Mouse (Mus musculus) liver, embryonic 11.5 days (tissue): ENCODE data around the gene Tox4. TPM values are rescaled to one million over a fixed set of nuclear protein-coding genes. Genes with fewer than 3 reads are reported as not detected.
A peak's percentile ranks its signal among the peaks of the same experiment; 100 is the strongest.

Source experiments
- ATAC-seq: fragments of 200-750 bp; cut with Nextera tagmentation; replicated peaks from 2 replicates; pipeline ENCODE4 v1.8.0; 2017; ENCODE audit warnings: moderate number of reproducible peaks, mild to moderate bottlenecking, moderate TSS enrichment, moderate library complexity; ENCODE audit not compliant: low FRiP score
- DNase-seq: peaks from one replicate; pipeline ENCODE4 v3.0.0-alpha.2; 2017; ENCODE audit warnings: low spot score
- H3K27ac ChIP-seq: fragments of 300-500 bp; sonication (generic); 2 replicates; pipeline ENCODE4 v1.5.1; 2014; ENCODE audit warnings: mild to moderate bottlenecking, low read depth, low read length, control low read depth
- H3K27me3 ChIP-seq: fragments of 300-500 bp; sonication (generic); replicated peaks from 2 replicates; pipeline ENCODE4 v1.6.1; 2014; ENCODE audit warnings: low read length, mixed read lengths; ENCODE audit not compliant: control insufficient read depth, insufficient read depth
- H3K36me3 ChIP-seq: fragments of 300-500 bp; sonication (generic); 2 replicates; pipeline ENCODE4 v1.6.1; 2014; ENCODE audit warnings: mild to moderate bottlenecking, low read length, moderate library complexity, mixed read lengths; ENCODE audit not compliant: control insufficient read depth, insufficient read depth
- H3K4me1 ChIP-seq: fragments of 300-500 bp; sonication (generic); replicated peaks from 2 replicates; pipeline ENCODE4 v1.6.1; 2014; ENCODE audit warnings: low read length, mixed read lengths; ENCODE audit not compliant: control insufficient read depth, insufficient read depth
- H3K4me2 ChIP-seq: fragments of 300-500 bp; sonication (generic); 2 replicates; pipeline ENCODE4 v1.6.1; 2014; ENCODE audit warnings: mild to moderate bottlenecking, control low read depth, moderate library complexity
- H3K4me3 ChIP-seq: fragments of 300-500 bp; sonication (generic); 2 replicates; pipeline ENCODE4 v1.5.1; 2014; ENCODE audit warnings: low read depth, low read length, control low read depth
- H3K9ac ChIP-seq: fragments of 300-500 bp; sonication (generic); 2 replicates; pipeline ENCODE4 v1.6.1; 2014; ENCODE audit warnings: low read depth, low read length, control low read depth
- H3K9me3 ChIP-seq: fragments of 300-500 bp; sonication (generic); 2 replicates; pipeline ENCODE4 v1.6.1; 2016; ENCODE audit warnings: low read length, inconsistent platforms, mixed read lengths; ENCODE audit not compliant: control insufficient read depth
- WGBS: fragments of 180-500 bp; shearing (Covaris S2); extraction: QIAGEN DNeasy Blood & Tissue Kit; methylation state at CpG from one replicate; pipeline ENCODE4 v1.1.7; 2014; 5-methylcytosine and 5-hydroxymethylcytosine counted together
- polyA plus RNA-seq: library from polyadenylated mRNA; unstranded; fragments of >200 nt; fragmentation: Nextera tagmentation; extraction: Ambion mirVana; gene quantifications from 2 replicates; pipeline ENCODE4 v1.2.1, GENCODE M21; 2014

Gene Tox4
- polyA plus RNA-seq, 1 experiment from 2014 or later: 35.7 TPM

DNA sequence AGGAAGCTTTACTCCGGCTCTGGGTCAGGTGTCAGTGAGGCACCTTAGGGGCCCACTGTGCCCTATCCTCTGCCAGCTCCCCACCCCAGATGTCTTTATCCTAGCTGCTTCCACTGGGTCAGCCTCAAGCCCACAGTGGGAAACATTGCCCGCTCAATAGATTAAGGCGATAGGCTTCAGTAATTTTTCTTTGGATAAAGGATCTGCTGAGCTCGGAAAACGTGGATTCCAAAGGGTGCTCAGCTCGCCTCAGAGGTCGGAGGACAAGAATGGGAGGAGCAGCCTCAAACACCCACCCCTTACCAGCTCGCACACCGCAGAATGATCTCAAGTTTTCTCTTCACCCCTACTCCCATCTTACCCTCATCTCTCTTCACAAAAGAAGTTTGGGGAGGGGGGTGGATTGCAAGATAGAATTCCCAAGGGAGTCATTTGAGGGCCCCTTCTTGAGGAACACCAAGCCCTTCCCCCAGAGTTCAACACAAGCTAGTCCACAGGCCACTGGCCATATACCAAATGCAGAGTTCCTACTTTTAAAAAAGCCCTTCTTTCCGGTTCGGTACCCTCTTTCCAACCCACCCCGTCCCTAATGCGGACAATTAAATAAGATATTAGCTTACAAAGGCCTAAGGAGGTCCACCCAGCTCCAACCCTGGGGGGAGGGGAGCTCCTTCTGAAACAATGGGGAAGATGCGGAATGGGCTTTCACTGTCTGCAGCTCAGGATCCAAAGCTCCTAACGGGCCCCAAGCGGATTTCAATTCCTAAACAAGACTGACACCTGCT lies 37.7 kb downstream of the Tox4 start:
- H3K9ac ChIP-seq: peak overlapping the region; percentile 73; the same call in 1 of the 2 replicates
- 11% methylated on average over 16 of the region's 16 CpGs for WGBS

DNA sequence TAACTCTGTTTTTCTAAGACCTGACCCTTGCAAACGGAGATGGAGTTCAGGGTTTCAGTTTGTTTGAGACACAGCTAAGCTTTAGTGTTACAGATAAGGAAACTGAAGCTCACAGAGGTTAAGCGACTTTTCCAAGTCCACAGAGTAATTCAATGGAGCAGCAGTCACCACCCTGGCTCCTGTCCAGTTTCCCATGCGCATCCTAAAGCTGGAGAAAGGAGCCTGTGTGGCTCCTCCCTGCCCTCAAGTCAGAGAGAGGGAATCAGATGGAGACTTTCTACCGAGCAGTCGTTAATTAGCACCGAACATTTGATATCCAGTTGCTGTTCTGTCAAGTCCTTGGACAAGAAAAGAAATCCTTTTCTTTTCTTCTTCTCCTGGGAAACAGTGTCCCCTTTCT lies 40.4 kb downstream of the Tox4 start:
- no peak overlapping the region for H3K4me2 ChIP-seq
- no peaks in the 10 kb centered on the region for H3K36me3 ChIP-seq
- DNase-seq (no peak), ATAC-seq (no peak)
- no peak overlapping the region for H3K27ac ChIP-seq
- peaks cover 10% of the 10 kb centered on the region for H3K4me1 ChIP-seq
- H3K9ac ChIP-seq: no peak overlapping the region
- H3K9me3 ChIP-seq: no peaks in the 10 kb centered on the region
- WGBS: 65% methylated on average over 6 of the region's 6 CpGs
- H3K4me3 ChIP-seq: no peak overlapping the region
- peaks cover 18% of the 10 kb centered on the region for H3K27me3 ChIP-seq

More for the DNA sequence above, 37.7 kb downstream of the Tox4 start:
- Histone ChIP-seq H3K9me3 (0 out of 2 replicates have a peak, but pooled peaks cover 2% of the 10 kb centered on the region), H3K4me1 (peaks cover 10% of the 10 kb centered on the region), H3K27me3 (peaks cover 30% of the 10 kb centered on the region), H3K4me2 (peak overlapping the region; percentile 90), H3K36me3 (peaks cover 19% of the 10 kb centered on the region), H3K4me3 (peak overlapping the region; percentile 72), H3K27ac (0 out of 2 replicates have a peak overlapping the region, but pooled peaks have one; percentile 65)
- peak; percentile 46 for ATAC-seq
- DNase-seq: no peak

DNA sequence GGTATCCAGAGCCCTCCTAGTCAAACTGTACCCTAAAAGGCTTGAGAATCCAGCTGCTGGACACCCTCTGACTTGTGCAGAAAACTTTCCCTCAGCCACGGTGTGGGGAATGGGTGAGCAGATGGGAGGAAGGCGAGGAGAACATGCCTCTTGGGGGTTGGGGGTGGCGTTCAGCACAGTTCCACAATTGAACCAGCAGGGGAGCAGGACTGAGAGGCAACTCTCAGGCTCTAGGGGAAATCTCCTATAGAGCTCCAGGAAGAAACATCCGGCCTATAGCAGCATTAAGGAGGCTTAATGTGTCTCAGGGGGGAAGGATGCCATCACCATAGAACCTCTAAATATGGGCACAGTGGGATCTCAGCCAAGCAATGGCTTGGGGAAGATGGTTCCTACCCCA lies 46.9 kb downstream of the Tox4 start:
- ATAC-seq (no peak), DNase-seq (no peak)
- H3K4me3 ChIP-seq: no peak overlapping the region
- no peaks in the 10 kb centered on the region for H3K36me3 ChIP-seq
- 17% methylated on average over 4 of the region's 4 CpGs for WGBS
- peaks cover 48% of the 10 kb centered on the region for H3K27me3 ChIP-seq
- H3K9me3 ChIP-seq: no peaks in the 10 kb centered on the region
- no peak overlapping the region for H3K27ac ChIP-seq
- H3K4me1 ChIP-seq: no peaks in the 10 kb centered on the region
- no peak overlapping the region for H3K4me2 ChIP-seq
- H3K9ac ChIP-seq: no peak overlapping the region

DNA sequence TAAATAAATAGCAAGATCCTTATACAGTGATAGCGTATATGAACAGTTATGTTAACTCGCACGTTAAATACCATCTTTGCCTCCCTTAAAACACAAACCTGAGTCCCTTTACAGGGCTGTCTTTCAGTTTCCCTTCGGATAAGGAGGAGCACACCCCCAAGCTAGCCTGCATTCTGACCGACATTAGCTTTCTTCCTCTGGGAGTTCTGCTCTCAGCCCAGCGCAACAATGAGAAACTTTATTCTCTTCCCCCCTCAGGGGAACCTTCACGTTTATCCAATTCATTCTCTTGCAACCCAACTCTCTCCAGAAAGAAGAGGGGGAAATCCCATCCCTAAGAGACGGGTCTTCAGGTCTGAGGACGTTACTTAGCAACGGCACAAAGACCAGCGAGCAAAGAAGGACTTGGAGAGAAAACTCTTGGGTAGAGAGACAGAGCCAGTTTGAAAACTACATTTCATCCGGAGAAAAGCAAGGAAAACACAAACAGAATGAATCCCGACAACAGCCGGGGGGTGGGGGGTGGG lies 48.5 kb downstream of the Tox4 start:
- no peaks in the 10 kb centered on the region for H3K36me3 ChIP-seq
- no peak overlapping the region for H3K9ac ChIP-seq
- peak overlapping the region; percentile 35 for H3K4me3 ChIP-seq
- ATAC-seq (no peak), DNase-seq (no peak)
- H3K4me1 ChIP-seq: no peaks in the 10 kb centered on the region
- no peak overlapping the region for H3K27ac ChIP-seq
- H3K4me2 ChIP-seq: peak overlapping the region; percentile 60
- 10% methylated on average over 14 of the region's 14 CpGs for WGBS
- H3K27me3 ChIP-seq: peaks cover 55% of the 10 kb centered on the region
- H3K9me3 ChIP-seq: no peaks in the 10 kb centered on the region

DNA sequence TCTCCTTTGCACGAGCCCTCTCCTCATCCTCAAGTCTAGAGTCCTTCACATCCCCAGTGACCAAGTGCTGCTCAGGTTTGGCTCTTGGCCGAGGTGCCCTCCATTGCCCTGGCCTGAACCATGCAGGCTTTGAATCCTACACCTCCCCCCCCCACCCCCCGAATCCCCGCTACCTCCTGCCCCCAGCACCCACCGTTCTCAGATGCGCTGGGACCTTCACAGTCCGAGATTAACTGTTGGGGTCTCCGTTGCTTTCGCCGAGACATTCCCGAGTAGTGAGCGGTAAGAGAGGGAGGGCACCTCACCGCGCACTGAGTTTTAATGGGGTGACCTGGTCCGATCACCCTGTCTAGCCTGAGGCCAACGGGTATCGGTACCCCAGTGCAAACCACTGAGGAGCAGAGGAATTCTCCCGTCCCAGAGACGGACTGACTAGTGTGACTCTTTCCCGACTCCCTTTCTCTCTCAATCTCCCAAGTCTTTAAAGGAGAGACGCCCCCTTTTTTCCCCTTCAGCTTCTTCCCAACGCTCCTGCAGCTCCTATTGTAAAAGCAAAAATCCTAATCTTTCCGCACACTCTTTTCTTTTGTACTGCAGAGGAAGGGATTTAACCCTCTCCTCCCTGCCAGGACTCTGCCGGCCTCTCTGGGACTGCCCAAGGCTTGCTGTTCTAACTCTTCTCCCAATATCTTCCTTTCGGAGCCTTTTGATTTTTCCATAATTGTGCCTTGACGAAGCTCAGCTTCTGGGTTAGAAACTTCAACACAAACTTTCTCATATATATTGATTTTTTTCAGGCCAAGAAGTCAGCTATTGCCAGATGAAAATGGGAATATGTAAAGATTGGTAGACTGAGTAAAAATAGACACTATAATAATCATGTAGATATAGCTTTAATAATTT lies 49.2 kb downstream of the Tox4 start, which contains the start of gene Sall2:
TSS of gene Sall2 (minus strand) at position 853 of the 903 bp plus-strand sequence.
- 4% methylated on average over 26 of the region's 26 CpGs for WGBS
- no peak within 1 kb of the TSS for H3K9ac ChIP-seq
- H3K36me3 ChIP-seq: no peaks in the 10 kb centered on the region
- H3K9me3 ChIP-seq: no peaks in the 10 kb centered on the region
- peak within 1 kb of the TSS; percentile 60 for H3K4me2 ChIP-seq
- H3K4me3 ChIP-seq: peak within 1 kb of the TSS; percentile 35
- no peaks in the 10 kb centered on the region for H3K4me1 ChIP-seq
- no peak within 1 kb of the TSS for H3K27ac ChIP-seq
- ATAC-seq (no peak), DNase-seq (no peak)
- H3K27me3 ChIP-seq: peaks cover 55% of the 10 kb centered on the region

DNA sequence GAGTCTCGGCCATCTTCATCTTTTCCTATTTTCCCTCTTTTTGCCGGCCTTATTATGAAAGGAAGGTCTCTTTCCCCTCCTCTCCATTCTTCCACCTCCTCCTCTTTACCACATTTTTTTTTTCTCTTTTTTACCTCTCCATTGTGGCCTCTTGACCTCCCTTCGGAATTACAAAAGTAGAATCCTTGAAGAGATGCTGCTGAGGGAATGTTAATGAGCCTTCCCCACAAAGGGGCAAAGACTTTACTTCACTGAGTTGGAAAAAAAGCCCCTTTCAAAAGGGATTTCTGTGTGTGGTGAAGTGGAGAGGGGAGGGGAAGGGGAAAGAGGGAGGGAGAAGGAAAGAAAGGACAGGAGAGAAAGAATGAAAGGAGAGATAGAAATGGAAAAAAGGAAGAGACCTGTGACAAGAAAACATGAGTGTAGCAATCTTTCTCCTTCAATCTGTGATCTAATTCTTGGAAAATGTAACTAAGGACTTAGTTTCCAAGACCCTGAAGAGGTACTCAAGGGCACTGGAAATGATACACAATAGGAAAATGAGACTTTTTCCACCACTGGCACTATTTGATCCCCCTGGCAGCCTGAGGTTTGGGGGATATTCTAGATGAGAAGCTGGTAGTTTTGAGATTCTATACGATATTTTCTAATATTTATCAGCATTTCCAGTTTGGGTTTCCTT lies 52.3 kb downstream of the Tox4 start:
- Histone ChIP-seq H3K36me3 (no peaks in the 10 kb centered on the region), H3K4me3 (no peak overlapping the region), H3K4me1 (no peaks in the 10 kb centered on the region), H3K9ac (no peak overlapping the region), H3K27me3 (peaks cover 46% of the 10 kb centered on the region), H3K9me3 (no peaks in the 10 kb centered on the region), H3K4me2 (no peak overlapping the region), H3K27ac (no peak overlapping the region)
- ATAC-seq: no peak
- no peak for DNase-seq
- 28% methylated on average over 4 of the region's 4 CpGs for WGBS

DNA sequence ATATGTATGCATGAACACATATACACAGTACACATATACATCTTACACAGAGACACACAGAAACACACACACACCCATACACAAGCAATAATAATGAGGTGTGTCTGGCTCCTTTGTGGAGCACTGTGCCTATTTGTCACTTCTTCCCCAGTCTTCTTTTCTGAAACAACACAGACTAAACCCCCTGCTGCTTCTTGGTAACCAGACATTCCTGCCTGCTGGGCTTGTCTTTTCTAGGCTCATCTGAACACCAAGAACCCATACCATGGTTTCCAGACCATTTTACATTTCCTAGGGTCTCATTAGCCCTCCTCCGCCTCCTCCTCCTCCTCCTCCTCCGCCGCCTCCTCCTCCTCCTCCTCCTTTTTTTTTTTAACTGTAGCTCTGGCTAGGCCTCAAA lies 53.2 kb downstream of the Tox4 start:
- no peaks in the 10 kb centered on the region for H3K9me3 ChIP-seq
- H3K4me2 ChIP-seq: no peak overlapping the region
- DNase-seq (no peak), ATAC-seq (no peak)
- WGBS: 65% methylated on average over 3 of the region's 3 CpGs
- no peaks in the 10 kb centered on the region for H3K4me1 ChIP-seq
- H3K4me3 ChIP-seq: no peak overlapping the region
- peaks cover 36% of the 10 kb centered on the region for H3K27me3 ChIP-seq
- no peak overlapping the region for H3K9ac ChIP-seq
- no peak overlapping the region for H3K27ac ChIP-seq
- no peaks in the 10 kb centered on the region for H3K36me3 ChIP-seq
